Mouse (Mus musculus) heart, adult 8-10 months (tissue): ENCODE results near the gene Tek. TPM values are rescaled to one million over a fixed set of nuclear protein-coding genes. Genes with fewer than 3 reads are reported as not detected.
A peak's percentile ranks its signal among the peaks of the same experiment; 100 is the strongest.
"Not testable (repeated sequence)": the region's sequence is repeated elsewhere in the genome, so short reads cannot be mapped to it uniquely, and the experiment has no call there.

Experiments
- DNase-seq: peaks from one replicate; pipeline ENCODE4 v3.0.0; 2022; ENCODE audit warnings: low spot score
- total RNA-seq, 4 experiments: library from RNA; stranded (reverse); gene quantifications; 2 replicates each; pipeline ENCODE4 v1.2.4; 2022

Gene Tek
- total RNA-seq = 10 to 100 TPM; 33.1 to 36.1 (median 33.6) TPM

DNA sequence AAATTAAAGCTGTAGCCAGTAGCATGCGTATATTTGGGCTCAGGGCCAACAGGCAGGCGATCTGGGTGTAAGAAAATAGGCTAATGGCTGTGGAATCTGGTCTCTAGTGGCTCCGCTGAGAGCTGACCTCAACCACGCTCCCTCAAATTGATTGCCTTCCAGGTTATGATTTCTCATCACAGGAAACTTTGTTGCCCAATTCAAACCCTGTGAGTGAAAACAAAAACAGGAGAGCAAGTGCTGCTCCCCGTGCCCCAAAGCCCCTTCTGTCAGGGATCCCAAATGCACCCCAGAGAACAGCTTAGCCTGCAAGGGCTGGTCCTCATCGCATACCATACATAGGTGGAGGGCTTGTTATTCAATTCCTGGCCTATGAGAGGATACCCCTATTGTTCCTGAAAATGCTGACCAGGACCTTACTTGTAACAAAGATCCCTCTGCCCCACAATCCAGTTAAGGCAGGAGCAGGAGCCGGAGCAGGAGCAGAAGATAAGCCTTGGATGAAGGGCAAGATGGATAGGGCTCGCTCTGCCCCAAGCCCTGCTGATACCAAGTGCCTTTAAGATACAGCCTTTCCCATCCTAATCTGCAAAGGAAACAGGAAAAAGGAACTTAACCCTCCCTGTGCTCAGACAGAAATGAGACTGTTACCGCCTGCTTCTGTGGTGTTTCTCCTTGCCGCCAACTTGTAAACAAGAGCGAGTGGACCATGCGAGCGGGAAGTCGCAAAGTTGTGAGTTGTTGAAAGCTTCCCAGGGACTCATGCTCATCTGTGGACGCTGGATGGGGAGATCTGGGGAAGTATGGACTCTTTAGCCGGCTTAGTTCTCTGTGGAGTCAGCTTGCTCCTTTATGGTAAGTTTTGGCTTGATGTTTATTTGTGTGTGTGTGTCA is at the start of gene Tek:
TSS of gene Tek (plus strand) at position 452 of the 894 bp plus-strand sequence.
- DNase-seq = peak; percentile 68

DNA sequence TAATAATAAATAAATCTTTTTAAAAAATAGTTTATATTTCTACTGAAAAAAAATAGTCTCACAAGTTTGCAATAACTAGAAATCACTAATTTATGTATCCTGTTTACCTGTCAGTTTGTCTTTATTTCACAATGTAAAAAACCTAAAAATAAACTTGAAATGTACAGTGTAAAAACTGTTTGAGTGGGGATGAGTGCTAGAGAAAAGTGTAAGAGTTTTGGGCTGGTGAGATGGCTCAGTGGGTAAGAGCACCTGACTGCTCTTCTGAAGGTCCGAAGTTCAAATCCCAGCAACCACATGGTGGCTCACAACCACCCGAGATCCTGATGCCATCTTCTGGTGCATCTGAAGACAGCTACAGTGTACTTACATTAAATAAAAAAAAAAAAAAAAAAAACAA is 49.3 kb upstream of the Tek start:
- DNase-seq = not testable (repeated sequence)

DNA sequence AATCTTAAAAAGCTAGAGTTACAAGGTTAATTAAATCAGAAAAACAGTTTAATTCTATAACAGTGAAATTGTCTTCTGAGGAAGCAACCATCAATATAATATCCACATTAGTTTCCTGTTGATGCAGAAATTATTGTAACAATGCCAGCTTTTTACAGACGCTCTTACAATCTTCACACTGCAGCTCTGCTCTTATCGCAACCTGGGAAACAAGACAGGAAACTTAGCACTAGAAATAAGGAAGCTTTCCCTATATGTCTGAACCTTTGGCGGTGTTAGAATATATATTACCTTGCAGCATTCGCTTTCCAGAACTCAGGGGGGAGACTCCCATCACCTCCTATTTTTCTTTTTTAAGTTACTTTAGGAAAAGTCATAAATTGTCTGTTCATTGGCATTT is 48.0 kb upstream of the Tek start:
- peak; percentile 9 for DNase-seq

DNA sequence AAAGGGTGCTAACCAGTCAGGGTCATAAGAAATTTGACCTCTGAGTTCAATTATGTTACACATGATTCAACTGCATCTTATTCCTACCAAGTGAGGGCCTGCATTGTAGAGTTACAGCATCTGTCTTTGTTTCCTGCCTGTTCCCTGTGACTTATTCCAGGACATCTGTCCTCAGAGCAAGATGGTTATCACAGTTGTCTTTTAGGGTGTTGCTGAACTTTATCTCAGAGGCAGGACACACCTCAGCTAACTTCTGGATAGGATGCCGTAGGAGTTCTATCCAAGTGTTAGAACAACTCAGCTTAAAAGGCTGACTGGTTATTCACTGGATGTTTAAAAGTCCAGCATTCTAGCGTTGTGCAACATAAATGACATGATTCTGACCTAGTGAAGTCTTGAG is 46.9 kb upstream of the Tek start:
- no peak for DNase-seq

DNA sequence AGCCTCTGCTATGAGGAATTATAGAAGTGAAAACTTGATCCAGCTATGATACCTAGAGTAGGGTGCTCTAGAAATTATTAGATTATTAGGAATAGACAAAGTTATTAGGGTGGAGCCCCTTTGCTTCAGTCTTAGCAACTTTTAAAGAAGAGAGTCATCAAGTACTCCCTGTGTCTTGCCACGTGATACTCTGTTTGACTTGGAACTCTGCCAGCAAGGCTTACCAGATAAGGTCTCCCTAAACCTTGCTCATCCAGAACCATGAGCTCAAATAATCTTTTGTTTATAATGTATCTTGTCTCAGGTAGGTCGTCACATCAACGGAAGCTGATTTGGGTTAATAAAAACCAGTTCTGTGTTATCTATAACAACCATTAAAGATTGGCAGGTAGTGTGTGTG is 42.7 kb upstream of the Tek start:
- DNase-seq = no peak

DNA sequence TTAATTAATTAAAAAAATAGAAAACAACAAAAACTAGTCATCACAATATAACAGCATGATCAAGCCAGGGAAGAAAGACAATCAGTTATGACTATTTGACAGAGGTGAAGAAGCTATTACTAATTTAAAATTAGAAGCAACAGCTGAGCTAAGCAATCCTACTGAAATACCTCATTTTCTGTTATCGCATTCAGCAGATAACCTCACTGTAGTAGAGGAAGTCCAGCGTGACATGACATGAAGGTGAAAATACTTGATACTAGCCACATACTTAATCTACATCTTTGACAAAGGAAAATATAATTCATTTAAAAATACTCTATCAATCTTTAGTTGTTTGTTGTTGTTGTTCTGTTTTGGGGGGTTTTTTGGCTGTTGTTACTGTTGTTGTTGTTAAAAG is 28.1 kb upstream of the Tek start:
- no peak for DNase-seq

DNA sequence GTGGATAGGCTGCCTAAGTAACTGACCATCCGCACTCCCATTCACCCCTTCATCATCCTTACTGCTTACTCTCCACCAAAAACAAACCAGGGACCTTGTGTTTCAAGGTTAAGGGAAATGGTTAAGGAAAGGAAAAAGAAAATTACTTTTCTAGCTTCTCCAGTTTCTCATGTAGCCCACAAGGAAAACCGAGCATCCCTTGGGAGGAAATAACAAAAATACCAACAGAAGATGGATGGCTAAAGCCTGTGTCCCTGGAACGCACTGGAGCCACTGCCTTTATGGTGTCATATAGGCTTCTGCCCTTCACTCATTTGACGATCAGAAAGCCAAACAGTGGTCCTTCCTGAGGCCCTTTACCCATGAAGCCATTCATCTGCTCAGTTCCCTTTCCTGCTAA is 27.7 kb upstream of the Tek start:
- no peak for DNase-seq

DNA sequence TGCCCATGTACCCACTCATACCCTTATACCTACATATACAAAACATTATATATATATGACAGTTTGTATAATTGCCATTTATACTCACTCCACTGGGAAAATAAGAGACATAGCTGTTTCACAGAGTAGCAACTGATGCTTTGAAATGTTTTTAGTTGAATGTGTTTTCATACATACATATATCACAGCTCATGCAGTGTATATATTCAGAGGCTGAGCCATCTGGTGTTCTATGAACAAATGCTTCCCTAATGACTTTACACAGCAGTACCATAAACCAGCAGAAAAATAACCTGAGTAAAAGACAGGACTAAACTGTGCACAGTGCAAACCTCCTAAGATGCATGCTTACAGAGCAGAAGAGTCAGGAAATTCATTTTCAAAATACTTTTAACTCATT is 25.3 kb upstream of the Tek start:
- no peak for DNase-seq

DNA sequence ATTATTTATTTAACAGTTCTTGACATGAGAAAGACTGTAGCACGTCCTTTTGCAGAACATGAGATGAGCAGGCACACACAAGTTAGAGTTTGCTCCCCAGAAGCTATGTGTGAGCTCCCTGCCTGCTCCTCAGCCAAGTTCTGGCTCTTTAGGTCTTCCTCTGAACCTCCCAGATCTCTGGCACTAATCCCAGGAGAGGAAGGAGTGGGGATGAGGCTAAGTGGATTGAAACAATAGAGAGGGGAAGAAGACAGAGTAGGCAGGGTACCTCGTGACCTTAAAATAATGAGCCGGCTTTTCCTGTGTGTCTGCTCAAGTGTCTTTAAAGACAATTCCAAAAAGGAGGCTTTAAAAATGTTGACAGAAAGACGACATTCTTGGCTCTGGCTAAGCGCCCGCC is 23.9 kb upstream of the Tek start:
- DNase-seq = peak; percentile 61

DNA sequence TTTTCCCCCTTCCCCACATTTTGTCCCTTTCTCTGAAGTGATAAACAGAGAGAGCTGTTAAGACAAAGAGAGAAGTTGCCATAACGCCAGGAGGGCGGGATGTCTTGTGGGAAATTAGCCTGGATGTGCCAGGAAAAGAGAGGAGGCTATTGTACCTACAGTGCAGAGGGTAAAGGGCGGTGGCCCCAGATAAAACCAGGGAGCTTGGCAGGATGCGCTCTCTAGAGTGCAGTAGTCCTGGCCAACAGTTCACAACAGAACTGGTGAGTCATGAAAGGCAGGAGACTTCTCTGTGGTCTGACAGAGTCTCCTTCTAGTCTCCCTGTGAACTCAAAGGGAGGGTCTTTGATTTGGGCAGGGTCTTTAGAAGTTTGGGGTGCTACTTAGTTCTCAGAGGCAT is 13.3 kb upstream of the Tek start:
- DNase-seq = no peak

DNA sequence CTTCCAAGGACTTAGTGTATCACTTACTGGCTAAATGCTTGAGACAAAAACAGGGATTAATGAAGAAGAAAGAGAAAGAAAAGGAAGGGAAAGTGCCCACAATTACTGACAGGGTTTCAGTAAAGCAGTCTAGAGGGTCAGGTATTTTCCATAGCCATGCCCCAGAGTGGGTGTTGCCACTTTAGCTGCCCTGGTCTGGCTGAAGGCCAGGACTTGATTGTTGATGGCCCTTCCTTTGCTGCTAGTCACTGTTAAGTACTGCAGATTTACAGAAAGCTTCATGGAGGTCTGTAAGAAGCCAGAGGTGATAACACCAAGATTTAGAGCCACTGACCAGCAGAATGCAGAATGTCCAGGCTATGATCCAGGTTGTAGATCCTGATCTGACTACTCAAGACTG is 6.4 kb upstream of the Tek start:
- no peak for DNase-seq

DNA sequence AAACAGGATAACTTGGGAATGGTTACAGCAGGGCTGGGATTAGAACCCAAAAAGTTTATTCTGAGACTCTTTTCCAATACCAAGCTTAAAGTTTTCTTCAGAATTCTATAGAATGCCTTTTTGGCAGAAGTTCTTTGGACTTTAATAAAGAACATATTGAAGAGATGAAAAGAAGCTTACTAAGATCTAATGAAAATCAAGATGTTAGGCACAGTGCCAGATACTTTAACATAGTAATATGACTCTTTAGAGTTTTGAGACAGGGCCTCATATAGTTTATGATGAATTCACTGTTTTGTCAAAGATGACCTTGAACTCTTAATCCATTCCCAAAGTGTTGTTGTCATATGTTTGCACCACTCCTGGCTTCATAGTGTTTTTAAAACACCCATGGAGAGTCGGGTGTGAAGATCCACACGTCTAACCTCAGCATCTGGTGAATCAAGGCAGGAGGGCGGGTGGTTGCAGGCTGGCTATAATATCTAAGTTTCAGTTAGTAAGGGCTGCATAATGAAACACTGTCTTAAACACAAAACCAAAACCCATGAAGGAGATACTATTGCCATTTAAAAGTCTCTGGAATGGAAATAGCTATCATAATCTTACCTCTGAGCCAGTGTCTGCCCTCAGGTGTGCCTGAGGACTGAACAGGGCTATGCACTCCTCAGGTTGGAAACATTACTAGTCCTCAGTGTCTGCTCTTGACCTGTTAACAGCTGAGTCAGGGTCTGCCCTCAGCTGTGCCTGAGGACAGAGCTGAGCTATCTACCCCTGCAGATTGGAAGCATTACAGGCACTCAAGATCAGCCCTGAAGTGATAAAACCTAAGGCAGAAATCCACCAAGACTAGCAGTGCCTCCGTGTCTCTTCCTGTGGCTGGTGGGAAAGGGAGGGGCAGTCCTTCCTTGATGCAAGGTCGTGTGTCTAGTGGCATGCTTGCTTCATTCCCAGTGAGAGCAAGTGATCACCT is 1.5 kb upstream of the Tek start:
- DNase-seq = no peak

DNA sequence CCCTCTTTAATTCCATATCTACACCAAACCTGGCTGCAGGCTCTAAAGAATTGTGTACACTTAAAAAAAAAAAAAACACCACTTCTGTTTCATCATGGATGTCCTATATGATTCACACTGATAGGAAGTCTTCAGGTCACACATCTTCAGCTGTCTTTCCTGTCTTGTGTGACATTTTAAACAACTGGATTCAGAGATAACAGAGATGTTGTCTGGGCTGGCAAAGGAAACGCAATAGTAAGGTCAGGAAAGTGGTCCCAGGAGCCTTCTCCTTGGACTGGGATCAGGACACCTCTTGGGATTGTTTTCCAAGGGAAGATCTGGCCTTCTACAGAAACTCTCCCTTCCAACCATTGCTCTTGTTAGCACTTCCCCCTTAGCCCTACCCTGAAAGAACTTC is 2.7 kb downstream of the Tek start:
- no peak for DNase-seq

DNA sequence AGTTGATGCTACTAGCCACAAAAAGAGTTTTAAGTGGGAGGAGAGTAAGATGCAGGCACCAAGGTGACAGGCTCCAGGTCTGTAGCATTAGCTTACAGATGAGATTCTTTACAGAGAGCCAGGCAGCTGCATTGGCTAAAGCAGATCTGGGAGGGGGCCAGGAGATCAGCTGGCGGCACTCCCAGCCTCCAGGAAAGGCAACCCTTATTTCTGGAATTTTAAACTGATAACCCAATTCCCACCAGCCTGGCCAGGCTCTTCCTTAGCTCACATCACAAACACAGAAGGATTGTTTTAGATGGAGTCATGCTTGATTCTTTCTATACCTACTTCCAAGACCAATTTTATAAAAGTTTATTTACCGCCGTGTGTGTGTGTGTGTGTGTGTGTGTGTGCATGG is 6.7 kb downstream of the Tek start:
- DNase-seq = peak; percentile 67

DNA sequence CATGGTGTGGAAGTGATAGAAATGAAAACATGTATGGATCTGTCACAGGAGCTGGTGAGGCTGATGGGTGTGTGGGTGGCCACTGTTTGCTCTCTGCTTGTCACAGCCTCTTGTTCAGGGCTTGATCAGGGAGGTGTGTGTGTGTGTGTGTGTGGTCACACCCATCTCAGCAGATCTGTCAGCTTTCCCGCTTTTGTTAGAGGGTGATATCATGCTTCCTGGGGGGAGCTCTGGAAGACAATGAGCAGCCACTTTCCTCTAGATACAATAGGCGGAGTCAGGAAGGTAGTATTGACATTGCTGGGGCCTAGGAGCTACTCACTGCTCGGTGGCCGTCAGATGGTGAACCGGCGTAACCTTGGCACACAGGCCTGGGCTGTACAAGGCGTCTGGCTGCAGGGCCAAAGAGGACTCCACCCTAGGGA is 7.3 kb downstream of the Tek start:
- peak; percentile 87 for DNase-seq

DNA sequence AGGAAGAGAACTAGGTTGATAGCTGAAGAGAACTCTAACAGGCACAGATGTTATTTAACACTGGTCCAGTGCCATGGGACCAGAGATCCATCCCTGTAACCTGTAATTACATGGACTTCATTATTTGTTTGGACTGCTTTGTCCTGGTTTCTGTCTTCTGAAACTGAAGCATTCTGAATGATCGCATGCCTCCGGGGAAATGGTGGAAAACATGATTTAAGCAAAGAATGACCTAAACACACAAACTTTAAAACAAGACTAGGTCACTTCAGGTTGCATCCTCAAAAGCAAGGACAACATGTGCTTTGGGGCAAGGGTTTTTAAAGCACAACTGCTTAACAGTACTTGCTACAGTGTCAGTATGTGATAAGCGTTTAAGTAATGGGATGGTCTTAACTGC is 8.2 kb downstream of the Tek start:
- no peak for DNase-seq

DNA sequence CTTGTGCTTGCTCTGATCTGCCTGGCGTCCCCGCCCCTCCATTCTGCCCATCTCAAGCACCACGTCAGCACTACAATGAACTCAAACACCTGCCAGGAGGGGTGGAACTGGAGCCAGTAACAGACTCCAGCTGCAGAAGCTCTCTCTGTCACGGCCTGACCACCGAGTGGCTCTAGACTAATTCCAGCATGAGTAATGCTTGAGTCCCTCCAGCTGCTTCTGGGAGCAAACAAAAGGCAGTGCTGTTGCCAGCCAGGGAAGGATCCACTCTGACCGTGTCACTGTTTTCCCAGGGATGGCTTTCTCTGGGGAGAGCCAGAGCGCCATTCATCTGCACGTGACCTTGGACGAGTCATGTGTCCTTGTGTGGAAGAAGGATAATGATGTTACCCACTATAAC is 13.4 kb downstream of the Tek start:
- DNase-seq = peak; percentile 79

DNA sequence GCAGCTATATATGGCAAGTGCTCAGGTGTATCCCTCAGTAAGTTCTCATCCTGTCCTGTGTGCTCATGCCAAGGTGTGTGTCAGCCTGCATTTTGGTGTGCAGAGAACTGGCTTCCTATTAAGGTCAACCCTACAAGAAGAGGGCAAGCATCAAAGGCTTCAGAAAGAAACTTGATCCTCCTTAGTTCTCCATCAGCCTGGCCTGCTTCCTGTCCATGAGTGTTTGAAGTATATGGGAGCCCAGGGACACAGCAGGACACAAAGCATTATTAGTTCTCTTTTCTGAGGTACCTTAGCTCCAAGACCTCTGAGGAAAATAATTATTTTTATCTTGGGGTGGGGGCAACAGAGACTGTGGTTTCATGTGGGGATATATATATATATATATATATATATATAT is 26.1 kb downstream of the Tek start:
- DNase-seq = no peak

DNA sequence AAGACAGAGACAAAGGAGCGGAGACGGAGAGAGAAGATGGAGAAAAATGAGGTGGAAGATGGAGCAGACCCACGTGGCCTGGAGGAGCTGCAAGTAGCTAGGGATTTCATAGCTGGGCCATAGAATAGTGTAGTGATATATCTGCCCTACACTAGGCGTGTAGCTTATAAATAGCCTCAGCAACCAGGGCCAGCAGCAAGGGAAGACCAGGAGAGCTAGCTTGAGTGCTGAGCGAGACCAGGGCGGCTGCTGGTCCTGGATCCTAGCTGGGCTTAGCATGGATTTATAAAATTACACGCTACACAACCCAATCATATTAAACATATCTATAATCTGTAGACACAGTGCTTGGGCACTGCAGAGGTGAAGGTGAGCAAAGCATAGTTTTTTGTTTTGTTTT is 27.1 kb downstream of the Tek start:
- DNase-seq = no peak

DNA sequence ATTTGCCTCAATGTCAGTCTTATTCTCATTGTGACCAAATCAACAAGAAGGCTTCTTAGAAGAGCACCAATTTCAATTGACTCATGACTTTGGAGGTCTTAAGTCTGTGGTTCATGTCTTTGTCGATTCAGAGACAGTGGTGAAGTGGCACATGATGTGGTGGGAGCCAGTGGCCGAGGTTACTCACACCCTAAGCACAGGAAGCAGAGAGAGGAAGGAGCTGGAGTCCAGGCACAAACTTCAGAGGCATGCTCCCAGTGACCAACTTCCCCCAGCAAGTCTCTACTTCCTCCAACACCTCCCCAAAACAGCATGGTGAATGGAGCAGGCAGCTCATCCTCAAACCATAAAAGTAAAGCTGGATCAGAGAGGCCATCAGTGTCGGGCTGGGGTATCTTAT is 29.5 kb downstream of the Tek start:
- DNase-seq = no peak

DNA sequence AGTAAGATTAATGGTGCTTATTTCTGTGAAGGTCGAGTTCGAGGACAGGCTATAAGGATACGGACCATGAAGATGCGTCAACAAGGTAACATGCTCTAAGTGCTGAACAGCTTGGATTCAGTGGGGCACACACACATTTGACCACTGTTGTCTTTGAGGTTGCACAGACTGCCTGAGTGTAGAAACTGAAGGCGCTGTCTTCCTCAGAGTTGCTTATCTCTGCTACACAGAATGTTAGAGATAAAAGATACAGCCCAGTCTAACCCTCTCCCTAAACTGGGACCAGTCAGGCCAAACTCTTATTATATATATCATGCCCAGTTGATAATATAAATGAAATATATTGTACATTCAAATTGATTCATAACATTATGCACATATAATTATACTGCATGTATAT is 42.0 kb downstream of the Tek start:
- DNase-seq = no peak

DNA sequence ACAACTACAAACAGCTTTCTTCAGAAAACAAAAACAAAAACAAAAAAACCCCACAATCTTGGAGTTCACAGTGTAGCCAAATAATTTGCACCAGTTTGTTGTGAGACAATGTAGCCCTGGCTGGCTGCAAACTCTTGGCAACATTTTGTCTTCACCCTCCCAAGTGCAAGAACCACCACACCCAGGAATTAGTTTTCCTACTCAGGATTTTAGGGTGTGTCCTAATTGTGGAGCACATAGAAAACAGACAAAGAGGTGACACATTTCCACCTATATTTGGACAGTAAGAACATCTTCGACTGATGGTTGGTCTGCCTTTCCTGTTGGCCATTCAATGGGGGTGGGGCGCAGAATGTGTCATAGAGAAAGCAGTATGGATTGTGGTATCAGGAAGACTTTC is 46.8 kb downstream of the Tek start:
- peak; percentile 43 for DNase-seq

DNA sequence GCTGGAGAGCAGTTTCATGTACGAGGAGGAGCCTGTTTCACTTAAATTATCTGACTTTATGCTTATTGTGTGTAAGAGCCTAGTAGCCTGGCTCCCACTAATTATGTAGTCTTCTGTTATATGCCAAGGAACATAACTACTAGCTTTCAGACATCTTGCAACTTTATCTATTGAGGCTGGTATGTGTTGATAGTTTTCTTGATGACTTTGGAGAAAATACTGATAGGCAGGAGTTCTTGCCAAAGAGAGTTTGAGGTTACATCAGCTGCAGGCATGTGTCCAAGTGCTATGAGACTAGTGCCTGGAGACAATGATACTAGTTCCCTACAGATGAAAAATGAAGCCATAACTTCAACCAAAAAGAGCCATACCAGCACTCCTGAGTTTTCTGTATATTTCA is 64.1 kb downstream of the Tek start:
- DNase-seq = peak; percentile 65
